Mouse (Mus musculus) brain, adult 2 months (tissue): ENCODE data around the gene Atn1.
"Not testable (repeated sequence)": the region's sequence is repeated elsewhere in the genome, so short reads cannot be mapped to it uniquely, and the experiment has no call there.

Experiments
- DNase-seq: peaks from one replicate; pipeline ENCODE4 v3.0.0; 2011; ENCODE audit warnings: low read depth, low spot score

The Atn1 gene

DNA sequence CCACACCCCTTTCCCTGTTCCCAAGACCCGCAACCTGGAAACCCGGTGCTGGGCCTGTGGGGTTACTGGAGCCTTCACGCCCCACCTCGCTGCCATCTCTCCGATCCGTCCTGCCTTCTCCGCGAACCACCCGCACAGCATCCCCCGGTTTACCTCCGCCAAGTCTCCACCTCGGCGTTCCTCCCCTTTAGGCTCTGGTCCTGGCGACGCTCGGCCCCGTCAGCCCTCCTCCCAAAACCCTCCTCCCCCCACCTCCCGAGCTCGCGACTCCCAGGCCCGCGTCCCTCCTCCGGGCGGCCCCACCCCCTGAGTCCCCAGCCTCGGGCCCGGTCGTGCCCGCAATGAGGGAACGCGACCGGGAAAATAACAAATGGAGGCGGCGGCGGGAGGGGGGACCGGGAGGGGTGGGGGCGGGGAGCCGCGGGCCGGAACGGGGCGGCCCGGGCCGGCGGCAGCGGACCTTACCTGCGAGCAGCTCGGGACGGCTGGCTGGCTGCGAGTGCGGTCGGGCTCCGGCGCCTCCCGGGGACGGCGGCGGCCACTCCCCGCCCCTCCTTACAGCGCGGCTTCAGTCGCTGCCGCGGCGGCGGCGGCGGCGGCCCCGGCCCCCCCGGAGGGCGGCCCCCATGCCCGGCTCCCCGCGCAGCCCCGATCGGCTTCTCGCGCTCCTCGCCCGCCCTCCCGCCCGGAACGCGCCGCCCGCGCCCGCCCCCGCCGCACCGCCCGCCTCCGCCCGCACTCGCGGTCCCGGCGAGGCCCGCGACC is at the start of gene Atn1, which contains the start of gene Gm45234:
TSS of gene Atn1 (minus strand) at position 694 of the 765 bp plus-strand sequence.
TSS of gene Gm45234 (minus strand) at position 191 of the 765 bp plus-strand sequence.
- DNase-seq, result peak; percentile 89

GRCm38 (mm10) chr6:124805341-124806321 is 49.3 kb upstream of the Atn1 start:
- DNase-seq, result peak; percentile 99

DNA sequence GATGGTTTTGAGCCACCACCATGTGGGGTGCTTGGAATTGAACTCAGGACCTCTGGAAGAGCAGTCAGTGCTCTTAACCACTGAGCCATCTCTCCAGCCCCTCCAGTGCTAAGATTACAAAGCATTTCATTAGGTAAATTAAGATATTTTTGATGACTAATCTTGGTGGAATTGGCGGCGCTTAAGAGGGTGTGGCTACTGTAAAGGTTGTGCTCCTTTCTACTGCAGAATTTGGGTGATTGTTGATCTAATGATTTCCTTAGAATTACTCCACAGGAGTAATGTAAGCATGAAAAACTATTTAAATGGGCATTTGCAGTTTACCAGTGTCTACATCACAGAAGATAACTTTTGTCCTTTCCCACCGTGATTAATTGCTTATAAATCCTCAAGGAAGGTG is 48.0 kb upstream of the Atn1 start:
- no peak for DNase-seq

- DNase-seq, result not testable (repeated sequence)
These were observed 47.4 kb upstream of the Atn1 start for GRCm38 (mm10) chr6:124803691-124804090.

GRCm38 (mm10) chr6:124803061-124803460 is 46.7 kb upstream of the Atn1 start:
- no peak for DNase-seq

DNA sequence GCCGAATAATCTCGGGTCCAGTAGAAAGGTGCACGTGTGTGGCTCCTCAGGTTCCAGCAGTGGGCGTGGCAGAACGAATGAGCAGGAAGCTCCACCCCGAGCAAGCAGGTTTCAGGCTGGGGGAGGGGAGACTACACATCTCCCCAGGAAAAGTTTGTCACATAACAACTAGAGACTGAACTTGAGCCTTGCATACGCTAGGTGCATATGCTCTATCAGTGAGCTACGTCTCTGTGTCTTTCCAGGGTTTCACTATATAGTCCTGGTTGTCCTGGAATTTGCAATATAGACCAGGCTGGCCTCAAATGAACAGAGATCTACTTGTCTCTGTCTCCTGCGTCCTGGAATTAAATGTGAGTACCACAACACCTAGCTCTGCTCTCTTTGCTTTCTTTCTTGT is 46.1 kb upstream of the Atn1 start:
- DNase-seq, result not testable (repeated sequence)

DNA sequence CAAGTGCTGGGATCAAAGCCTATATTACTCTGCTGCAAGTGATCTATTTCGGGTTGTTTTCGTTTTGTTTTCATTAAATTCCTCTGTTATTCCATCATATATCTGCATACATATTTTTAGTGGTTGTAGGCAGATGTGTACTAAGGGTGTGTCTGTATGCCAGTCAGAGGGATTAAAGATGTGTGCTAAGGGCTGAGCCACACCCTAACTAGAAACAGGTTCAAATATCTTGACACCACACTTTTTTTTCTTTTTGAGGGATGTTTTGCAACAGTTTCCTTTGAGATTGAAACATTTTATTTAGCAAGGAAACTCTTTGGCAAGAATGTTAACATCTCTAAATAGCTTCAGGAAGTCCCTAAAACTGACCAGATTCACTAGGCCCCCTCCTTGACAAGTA is 39.9 kb upstream of the Atn1 start:
- no peak for DNase-seq

- no peak for DNase-seq
These were observed 39.5 kb upstream of the Atn1 start for GRCm38 (mm10) chr6:124795781-124796180.

DNA sequence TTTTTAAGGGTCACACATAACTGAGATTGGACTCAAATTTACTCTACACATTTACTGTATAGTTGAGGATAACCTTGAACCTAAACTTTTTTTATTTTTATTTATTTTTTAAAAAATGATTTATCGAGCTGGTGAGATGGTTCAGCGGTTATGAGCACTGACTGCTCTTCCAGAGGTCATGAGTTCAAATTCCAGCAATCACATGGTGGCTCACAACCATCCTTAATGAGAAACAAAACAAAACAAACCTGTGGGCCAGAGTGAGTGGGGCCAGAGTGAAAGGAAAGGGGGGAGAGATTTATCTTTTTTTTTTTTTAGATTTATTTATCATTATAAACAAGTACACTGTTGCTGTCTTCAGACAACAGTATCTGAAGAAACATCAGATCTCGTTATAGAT is 35.6 kb upstream of the Atn1 start:
- DNase-seq, result no peak

GRCm38 (mm10) chr6:124790121-124790520 is 33.8 kb upstream of the Atn1 start:
- DNase-seq, result peak; percentile 33

DNA sequence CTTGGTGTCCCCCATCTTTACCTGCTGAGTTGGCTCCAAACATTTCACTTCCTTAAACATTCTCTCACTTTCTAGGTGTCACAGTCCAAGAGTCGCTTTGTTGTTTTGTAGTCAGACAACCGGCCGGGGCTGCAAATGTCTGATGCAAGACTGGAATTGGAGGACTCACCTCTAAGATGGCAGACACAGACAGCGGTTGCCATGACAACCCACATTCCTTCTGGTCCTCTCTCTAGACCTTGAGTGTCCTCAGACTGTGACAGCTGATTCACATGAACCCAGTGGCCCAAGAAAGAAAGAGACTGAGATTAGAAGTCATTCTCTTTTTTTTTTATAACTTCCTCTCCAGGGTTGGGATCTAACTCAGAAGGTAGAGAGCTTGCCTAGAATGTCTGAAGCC is 33.2 kb upstream of the Atn1 start:
- peak; percentile 54 for DNase-seq

- no peak for DNase-seq
These were observed 31.4 kb upstream of the Atn1 start for GRCm38 (mm10) chr6:124787722-124788121.

DNA sequence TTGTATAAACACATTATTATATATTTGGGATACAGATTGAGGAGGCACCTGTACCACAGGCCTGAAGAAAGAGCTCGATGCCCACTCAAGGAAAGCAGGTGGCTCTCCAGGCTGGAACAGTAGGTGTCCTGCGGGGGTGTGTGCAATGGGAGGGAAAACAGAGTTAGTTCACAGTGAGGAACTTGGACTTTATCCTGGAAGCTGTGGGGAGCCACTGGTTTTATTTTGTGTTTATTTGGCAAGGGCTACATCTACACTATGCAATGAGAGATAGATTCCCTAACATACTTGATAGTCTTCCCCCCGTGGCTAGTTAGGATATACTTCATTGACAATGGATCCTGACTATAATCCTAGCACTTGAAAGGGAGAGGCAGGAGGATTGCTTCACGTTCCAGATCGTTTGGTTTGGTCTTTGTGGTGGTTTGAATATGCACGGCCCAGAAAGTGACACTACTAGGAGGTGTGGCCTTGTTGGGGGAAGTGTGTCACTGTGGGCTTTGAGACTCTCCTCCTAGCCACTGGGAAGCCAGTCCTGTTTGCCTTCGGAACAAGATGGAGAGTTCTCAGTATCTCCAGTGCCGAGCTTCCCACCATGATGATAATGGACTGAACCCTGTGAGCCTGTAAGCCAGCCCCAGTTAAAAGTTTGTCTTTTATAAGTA is 30.6 kb upstream of the Atn1 start:
- peak; percentile 94 for DNase-seq

DNA sequence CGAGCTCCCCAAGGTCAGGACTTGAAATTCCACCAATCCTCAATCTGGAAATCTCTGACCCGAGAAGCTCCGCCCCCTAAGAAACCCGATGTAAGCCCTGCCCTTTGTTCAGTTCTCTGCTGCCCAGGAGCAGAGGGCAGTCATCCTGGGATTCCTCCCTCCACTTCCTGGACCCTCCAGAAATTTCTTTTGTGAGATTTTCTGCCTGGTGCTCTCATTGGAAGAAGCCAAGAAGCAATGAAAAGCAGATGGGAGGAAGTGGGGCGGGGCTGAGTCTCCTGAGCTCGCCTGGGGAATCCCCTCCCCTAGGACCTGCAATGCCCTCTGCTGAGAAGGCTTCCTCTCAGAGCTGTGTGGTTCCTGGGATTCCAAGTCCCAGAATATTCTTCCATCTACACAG is 26.1 kb upstream of the Atn1 start:
- no peak for DNase-seq

- DNase-seq, result peak; percentile 42
These were observed 24.6 kb upstream of the Atn1 start for GRCm38 (mm10) chr6:124780917-124781316.

DNA sequence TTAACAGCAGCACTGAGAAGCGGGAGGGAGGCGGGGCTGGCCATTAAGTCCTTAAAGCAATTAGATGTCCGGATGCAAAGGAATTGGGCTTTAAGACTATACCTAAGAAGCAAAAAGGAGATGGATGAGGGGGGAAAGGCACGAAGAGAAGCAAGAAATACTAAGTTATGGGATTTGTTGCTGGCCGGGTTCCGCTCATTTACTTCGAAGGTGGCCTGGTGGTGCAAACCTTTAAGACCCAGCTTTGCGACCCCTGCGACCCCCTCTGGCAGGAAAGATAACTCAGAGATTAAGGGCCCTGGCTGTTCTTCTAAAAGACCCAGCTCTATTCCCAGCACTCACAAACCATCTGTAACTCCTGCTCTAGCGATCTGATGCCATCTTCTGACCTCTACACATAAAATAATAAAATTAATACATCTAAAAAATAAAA is 23.7 kb upstream of the Atn1 start:
- DNase-seq, result no peak

DNA sequence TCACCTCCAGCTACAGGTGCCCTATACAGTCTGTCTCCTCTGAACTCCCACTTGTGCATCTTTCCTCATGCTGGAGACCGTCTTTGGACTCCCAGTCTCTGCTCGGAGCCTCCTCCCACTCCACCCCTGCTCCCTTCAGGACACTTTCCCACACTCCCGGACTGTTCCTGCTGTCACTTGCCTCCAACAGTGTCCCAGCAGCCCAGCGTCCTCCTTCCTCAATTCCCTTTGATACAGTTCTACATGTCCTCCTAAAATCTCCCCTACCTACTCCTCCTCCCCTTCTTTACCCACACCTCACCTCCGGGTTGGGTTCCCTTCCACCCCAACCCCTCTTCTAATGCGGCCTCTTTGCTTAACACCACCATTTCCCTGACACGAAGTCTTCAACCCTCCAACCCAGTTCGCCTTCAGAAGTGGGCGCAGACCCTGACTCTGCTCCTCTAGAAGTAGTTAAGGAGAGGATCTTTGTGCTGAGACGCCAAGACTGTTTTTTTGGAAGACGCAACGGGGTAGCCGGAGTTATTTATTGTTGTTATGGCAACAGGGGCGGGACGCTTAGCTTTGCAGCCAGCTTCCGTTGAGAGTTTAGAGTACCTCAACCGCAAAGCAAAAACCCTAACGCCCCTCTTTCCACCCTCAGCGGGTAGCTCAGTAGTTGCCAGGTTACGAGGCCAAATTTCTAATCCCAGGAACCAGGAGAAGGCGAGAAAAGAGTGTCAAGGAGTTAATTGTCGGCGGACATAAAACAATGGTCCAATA is 23.1 kb upstream of the Atn1 start, which contains the start of gene Lrrc23:
TSS of gene Lrrc23 (minus strand) at position 506 of the 762 bp plus-strand sequence.
- DNase-seq, result peak; percentile 60

DNA sequence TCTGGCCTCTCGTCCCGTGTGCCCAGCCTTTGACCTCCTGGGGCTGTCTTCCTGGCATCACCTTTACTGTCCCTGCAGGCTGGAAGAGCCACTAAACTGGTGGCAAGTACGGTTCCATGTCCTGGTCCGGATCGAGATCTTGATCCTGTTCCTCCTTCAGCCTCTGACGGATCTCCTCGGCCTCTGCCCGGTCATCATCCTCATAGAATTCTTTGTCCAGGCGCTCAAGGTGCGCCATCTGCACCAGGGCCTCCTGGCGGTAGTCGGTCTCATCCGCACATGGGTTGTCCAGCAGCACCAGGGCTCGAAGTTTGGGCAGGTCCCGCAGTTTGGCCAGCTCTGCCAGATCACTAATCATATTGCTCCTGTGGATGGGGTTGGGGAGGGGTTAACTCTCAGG is 14.2 kb upstream of the Atn1 start:
- DNase-seq, result no peak

DNA sequence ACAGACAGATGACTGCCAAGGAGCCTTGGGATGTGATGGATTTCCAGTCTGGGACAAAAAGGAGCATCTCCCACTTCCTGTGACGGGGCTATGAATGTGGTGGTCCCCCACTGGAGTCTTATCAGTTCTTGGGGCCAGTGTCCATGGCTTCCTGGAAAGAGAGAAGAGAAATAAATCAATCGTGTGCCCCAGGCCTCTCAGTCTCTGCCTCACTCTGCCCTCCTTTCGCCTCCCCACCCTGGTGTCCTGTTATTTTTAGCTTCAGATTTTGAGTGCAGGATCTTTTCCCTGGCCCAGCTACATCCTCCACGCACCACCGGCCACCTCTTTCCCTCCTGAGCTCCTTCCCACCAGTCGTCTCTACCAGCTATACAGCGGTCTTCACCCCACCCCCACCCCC is 13.7 kb upstream of the Atn1 start:
- DNase-seq, result peak; percentile 64

GRCm38 (mm10) chr6:124769101-124769765 is 12.9 kb upstream of the Atn1 start, which contains the start of gene Eno2:
TSS of gene Eno2 (minus strand) at chr6:124769673.
- DNase-seq, result peak; percentile 95
